ENCODE assay signal across 18 mouse cellular contexts in genomic region chr4:141625774-141626550, GRCm38 (mm10). TPM values are rescaled to one million over a fixed set of nuclear protein-coding genes. Genes with fewer than 3 reads are reported as not detected.
"Had no signal": no experiment of that assay in that cellular context is flagged by ENCODE, and none has a peak within 500 bp of the region (broad histone marks: within the 10 kb centered on the region; RNA-seq: fewer than 3 reads in every experiment).

No protein-coding gene starts in this region.

- H3K4me1 ChIP-seq: limb, embryonic 13.5 days had no signal

- H3K9me3 ChIP-seq: limb, embryonic 10.5 days; limb, embryonic 13.5 days; liver, embryonic 13.5 days; stomach, embryonic 15.5 days had no signal

- H3K4me3 ChIP-seq: layer of hippocampus, adult 2 months; limb, embryonic 10.5 days; limb, embryonic 13.5 days; liver, embryonic 13.5 days; stomach, embryonic 15.5 days had no signal

- H3K27me3 ChIP-seq: limb, embryonic 13.5 days; liver, embryonic 13.5 days; stomach, embryonic 15.5 days had no signal

- H3K9ac ChIP-seq: limb, embryonic 13.5 days; liver, embryonic 13.5 days; stomach, embryonic 15.5 days had no signal

- H3K27ac ChIP-seq: kidney, postnatal 0 days; layer of hippocampus, adult 2 months; limb, embryonic 10.5 days; limb, embryonic 13.5 days; liver, embryonic 13.5 days; stomach, embryonic 15.5 days had no signal

- DNase-seq: layer of hippocampus, adult 9-11 months; liver, embryonic 13.5 days; thymus, adult 18-20 months had no signal

- H3K4me2 ChIP-seq: limb, embryonic 13.5 days; liver, embryonic 13.5 days; midbrain, embryonic 11.5 days; stomach, embryonic 15.5 days had no signal

RNA-seq across cellular contexts. Expression of gene Slc25a34, which starts 2.3 kb away (rescaled TPM):
- total RNA-seq: megakaryocyte progenitor cell, adult 5-6 weeks; megakaryocyte-erythroid progenitor cell, adult 5-6 weeks had no signal
- polyA plus RNA-seq: limb, embryonic 13.5 days; midbrain, embryonic 11.5 days; neural tube, embryonic 11.5 days; neural tube, embryonic 14.5 days had no signal

RNA-seq across cellular contexts. Expression of gene Fblim1, which starts 20.1 kb away (rescaled TPM):
- total RNA-seq: megakaryocyte progenitor cell, adult 5-6 weeks; megakaryocyte-erythroid progenitor cell, adult 5-6 weeks had no signal

RNA-seq across cellular contexts. Expression of gene Rsc1a1, which starts 59.4 kb away (rescaled TPM):
- total RNA-seq: layer of hippocampus, adult 2 months; left cerebral cortex, adult 18-20 months had no signal
- polyA plus RNA-seq: kidney, postnatal 0 days; liver, embryonic 16.5 days; lung, embryonic 16.5 days; midbrain, embryonic 14.5 days; midbrain, postnatal 0 days; neural tube, embryonic 11.5 days; stomach, embryonic 15.5 days had no signal
